Mouse (Mus musculus): Measurements from ENCODE around the gene Gcsh. TPM values are rescaled to one million over a fixed set of nuclear protein-coding genes. Genes with fewer than 3 reads are reported as not detected.

The Gcsh gene
- 118 and 137 TPM in 2 replicates for total RNA-seq (2012; rRNA removed)
- 10 to 100 TPM in 1 of 2 experiments, not detected in 1; 77.1 TPM for polyA plus RNA-seq (2012; ENCODE audit: insufficient read depth in 1 of 2, insufficient read length in 2 of 2, low read depth in 1 of 2, low replicate concordance in 2 of 2, missing spikeins in 1 of 2)

- Histone ChIP-seq H3K79me2 (ENCODE audit: control insufficient read depth, insufficient read depth, low read length, poor library complexity) (peaks cover 21% of the 10 kb centered on the region), H3K4me1 (ENCODE audit: control insufficient read depth in 1 of 2, insufficient read depth in 2 of 2, low read length in 2 of 2) (peaks cover 0 to 17% of the 10 kb centered on the region in 2 experiments; a peak in 3 of 4 replicates), H3K9me3 (replicated peaks; ENCODE audit: insufficient read depth, low read length) (no peaks in the 10 kb centered on the region), H3K4me3 (ENCODE audit: control insufficient read depth in 1 of 2, insufficient read depth in 1 of 2, low read depth in 2 of 2, low read length in 2 of 2) (peak within 1 kb of the TSS; percentile 61 to 80), H3K27ac (ENCODE audit: control insufficient read depth, low read depth, low read length) (peak within 1 kb of the TSS; percentile 45), H3K27me3 (ENCODE audit: control insufficient read depth in 1 of 2, insufficient read depth in 2 of 2, low read length in 2 of 2) (no peaks in the 10 kb centered on the region; a peak in 1 of 4 replicates), H3K36me3 (ENCODE audit: control insufficient read depth in 1 of 2, insufficient read depth in 2 of 2, low read length in 2 of 2) (peaks cover 0 to 4% of the 10 kb centered on the region in 2 experiments; a peak in 1 of 4 replicates), H3K9ac (ENCODE audit: control insufficient read depth, low read depth, low read length, poor library complexity, severe bottlenecking) (peak within 1 kb of the TSS; percentile 80)
- peak; percentile 99 for DNase-seq (ENCODE audit: low read depth, low spot score)
- TF ChIP-seq MAX (IDR thresholded peaks at IDR 0.05; ENCODE audit: low read length) (peak; percentile 90), SIN3A (IDR thresholded peaks at IDR 0.05; ENCODE audit: low read length) (no peak; the same call in 1 of the 2 replicates), RCOR1 (IDR thresholded peaks at IDR 0.05; ENCODE audit: low read depth, low read length) (no peak), MYC (IDR thresholded peaks at IDR 0.05; ENCODE audit: low read depth, low read length) (no peak; the same call in 1 of the 2 replicates), KAT2A (conservative IDR thresholded peaks at IDR 0.05; ENCODE audit: low read depth, low read length) (no peak), USF1 (IDR thresholded peaks at IDR 0.05; ENCODE audit: low read depth, low read length) (peak; percentile 86), RAD21 (IDR thresholded peaks at IDR 0.05; ENCODE audit: low read depth, low read length) (no peak), EP300 (IDR thresholded peaks at IDR 0.05; ENCODE audit: low read depth in 1 of 2, low read length in 2 of 2) (no peak), CHD1 (IDR thresholded peaks at IDR 0.05; ENCODE audit: low read depth, low read length) (no peak), NRF1 (IDR thresholded peaks at IDR 0.05; ENCODE audit: insufficient read depth, low read depth, low read length, poor library complexity, severe bottlenecking) (peak; percentile 49; the same call in 1 of the 2 replicates), USF2 (IDR thresholded peaks at IDR 0.05; ENCODE audit: borderline replicate concordance in 1 of 2, insufficient read depth in 1 of 2, low read depth in 1 of 2, low read length in 2 of 2) (no peak; a peak in 1 of 4 replicates), UBTF (IDR thresholded peaks at IDR 0.05; ENCODE audit: borderline replicate concordance, insufficient read depth, low read depth, low read length) (no peak), MAFK (IDR thresholded peaks at IDR 0.05; ENCODE audit: borderline replicate concordance, low read depth, low read length) (no peak), TBP (IDR thresholded peaks at IDR 0.05; ENCODE audit: low read depth, low read length) (peak; percentile 54; the same call in 1 of the 2 replicates), CTCF (IDR thresholded peaks at IDR 0.05 in 2 of 3, conservative IDR thresholded peaks at IDR 0.05 in 1 of 3; ENCODE audit: control insufficient read depth in 1 of 3, insufficient read depth in 1 of 3, low read depth in 2 of 3, low read length in 3 of 3, poor library complexity in 1 of 3, severe bottlenecking in 1 of 3) (no peak), ZKSCAN1 (IDR thresholded peaks at IDR 0.05; ENCODE audit: low read depth, low read length) (no peak), GATA1 (IDR thresholded peaks at IDR 0.05; ENCODE audit: low read depth, low read length) (no peak), POLR2AphosphoS5 (IDR thresholded peaks at IDR 0.05; ENCODE audit: borderline replicate concordance, low read depth, low read length) (no peak), ZNF384 (IDR thresholded peaks at IDR 0.05; ENCODE audit: low read depth, low read length) (no peak), E2F4 (IDR thresholded peaks at IDR 0.05; ENCODE audit: borderline replicate concordance, low read depth, low read length) (no peak), BHLHE40 (IDR thresholded peaks at IDR 0.05; ENCODE audit: borderline replicate concordance, low read depth, low read length) (no peak), MAZ (IDR thresholded peaks at IDR 0.05; ENCODE audit: low read depth, low read length) (0 out of 2 replicates have a peak, but pooled peaks have one; percentile 44), SMC3 (IDR thresholded peaks at IDR 0.05; ENCODE audit: low read depth, low read length) (no peak), MXI1 (IDR thresholded peaks at IDR 0.05; ENCODE audit: low read depth, low read length) (peak; percentile 98), JUND (IDR thresholded peaks at IDR 0.05; ENCODE audit: low read depth, low read length) (no peak), MEF2A (IDR thresholded peaks at IDR 0.05; ENCODE audit: extremely low read depth, insufficient replicate concordance, low read depth, low read length, poor library complexity, severe bottlenecking) (no peak), POLR2AphosphoS2 (IDR thresholded peaks at IDR 0.05; ENCODE audit: low read length) (no peak), ZMIZ1 (IDR thresholded peaks at IDR 0.05; ENCODE audit: low read depth, low read length) (no peak), POLR2A (IDR thresholded peaks at IDR 0.05; ENCODE audit: control insufficient read depth in 1 of 2, insufficient read depth in 1 of 2, low read depth in 1 of 2, low read length in 2 of 2, poor library complexity in 1 of 2) (peak; percentile 89 to 92), HCFC1 (IDR thresholded peaks at IDR 0.05; ENCODE audit: low read depth, low read length) (peak; percentile 23; the same call in 1 of the 2 replicates), ZC3H11A (IDR thresholded peaks at IDR 0.05; ENCODE audit: low read depth, low read length) (no peak), GABPA (IDR thresholded peaks at IDR 0.05; ENCODE audit: low read depth, low read length) (no peak), ELF1 (IDR thresholded peaks at IDR 0.05; ENCODE audit: low read depth, low read length) (no peak), TCF12 (IDR thresholded peaks at IDR 0.05; ENCODE audit: low read depth, low read length) (peak; percentile 34)
Measured at GRCm38 (mm10) chr8:116993095-116993867, at the start of gene Gcsh. Gene Gcsh (minus strand): TSS chr8:116993537.

Measured in MEL (cell line).